Mouse (Mus musculus) limb, embryonic 14.5 days (tissue): ENCODE results near the gene Olfr791. TPM values are rescaled to one million over a fixed set of nuclear protein-coding genes. Genes with fewer than 3 reads are reported as not detected.

Experiments used
- ATAC-seq: fragments of 200-750 bp; cut with Nextera tagmentation; 2 replicates; pipeline ENCODE4 v1.8.0; 2017; ENCODE audit warnings: low read depth, moderate number of reproducible peaks, moderate TSS enrichment; ENCODE audit not compliant: low FRiP score
- DNase-seq: peaks from one replicate; pipeline ENCODE4 v3.0.0-alpha.2; 2015; ENCODE audit warnings: low spot score
- H3K27ac ChIP-seq: fragments of 300-500 bp; sonication (generic); replicated peaks from 2 replicates; pipeline ENCODE4 v1.5.1; 2014; ENCODE audit warnings: low read depth, mild to moderate bottlenecking, low read length, moderate library complexity, mixed read lengths
- H3K27me3 ChIP-seq: fragments of 300-500 bp; sonication (generic); 2 replicates; pipeline ENCODE4 v1.6.1; 2014; ENCODE audit warnings: low read length, mixed read lengths; ENCODE audit not compliant: control insufficient read depth, insufficient read depth
- H3K36me3 ChIP-seq: fragments of 300-500 bp; sonication (generic); 2 replicates; pipeline ENCODE4 v1.6.1; 2014; ENCODE audit warnings: mild to moderate bottlenecking, low read length, moderate library complexity, mixed read lengths; ENCODE audit not compliant: control insufficient read depth, insufficient read depth
- H3K4me1 ChIP-seq: fragments of 300-500 bp; sonication (generic); 2 replicates; pipeline ENCODE4 v1.6.1; 2014; ENCODE audit warnings: antibody characterized with exemption, low read length, mixed read lengths; ENCODE audit not compliant: control insufficient read depth, insufficient read depth
- H3K4me2 ChIP-seq: fragments of 300-500 bp; sonication (generic); replicated peaks from 2 replicates; pipeline ENCODE4 v1.6.1; 2014; ENCODE audit warnings: low read depth, mild to moderate bottlenecking, low read length, moderate library complexity; ENCODE audit not compliant: severe bottlenecking
- H3K4me3 ChIP-seq: fragments of 300-500 bp; sonication (generic); replicated peaks from 2 replicates; pipeline ENCODE4 v1.5.1; 2014; ENCODE audit warnings: low read length
- H3K9ac ChIP-seq: fragments of 300-500 bp; sonication (generic); 2 replicates; pipeline ENCODE4 v1.6.1; 2014; ENCODE audit warnings: mild to moderate bottlenecking, low read depth, low read length, moderate library complexity; ENCODE audit not compliant: severe bottlenecking
- H3K9me3 ChIP-seq: fragments of 300-500 bp; sonication (generic); 2 replicates; pipeline ENCODE4 v1.6.1; 2016; ENCODE audit warnings: low read length; ENCODE audit not compliant: control insufficient read depth
- POLR2A ChIP-seq: fragments of 200-500 bp; IDR thresholded peaks from 2 replicates; pipeline ENCODE4 v1.8.0; 2012; ENCODE audit warnings: inconsistent platforms, mild to moderate bottlenecking, moderate library complexity, borderline replicate concordance; ENCODE audit not compliant: insufficient read depth, insufficient read length; ENCODE audit errors: extremely low read depth
- WGBS: fragments of 180-500 bp; shearing (Covaris S2); extraction: QIAGEN DNeasy Blood & Tissue Kit; methylation state at CpG from one replicate; pipeline ENCODE4 v1.1.7; 2014; 5-methylcytosine and 5-hydroxymethylcytosine counted together
- polyA plus RNA-seq, 2 experiments: library from polyadenylated mRNA; depleted of rRNA in 1 of 2; stranded (reverse) in 1 of 2; unstranded in 1 of 2; fragments of >200 nt; fragmentation: Nextera tagmentation in 1 of 2; extraction: Ambion mirVana in 1 of 2; gene quantifications; 2 replicates each; pipeline versions ENCODE4 v1.2.1 to v1.2.3; 2012 to 2014

Gene Olfr791
- polyA plus RNA-seq, 2 experiments: not detected

DNA sequence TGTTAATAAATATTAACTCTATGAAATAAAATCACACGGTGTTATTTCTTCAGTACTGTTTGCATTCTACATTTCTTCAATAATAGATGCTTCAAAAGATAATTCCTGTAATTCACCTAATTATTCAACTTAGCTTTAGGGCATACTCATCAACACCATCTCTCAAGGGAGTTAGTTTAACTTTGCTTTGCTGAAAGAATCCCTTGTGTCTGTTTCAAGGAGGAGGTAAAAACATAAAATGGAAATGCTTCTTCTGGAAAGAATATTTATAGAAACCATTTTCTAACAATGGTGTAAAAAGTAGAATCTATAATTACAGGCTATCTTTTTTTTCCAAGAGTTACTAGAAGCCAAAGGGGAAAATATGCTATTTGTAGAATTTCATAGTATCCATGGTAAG is 17.3 kb downstream of the Olfr791 start, which contains the start of gene Olfr792:
Olfr792 (plus strand) TSS at position 301 of the 400 bp plus-strand sequence.
- Histone ChIP-seq H3K9me3 (no peaks in the 10 kb centered on the region), H3K27ac (no peak within 1 kb of the TSS), H3K27me3 (no peaks in the 10 kb centered on the region), H3K36me3 (no peaks in the 10 kb centered on the region), H3K4me3 (no peak within 1 kb of the TSS), H3K4me2 (no peak within 1 kb of the TSS), H3K4me1 (no peaks in the 10 kb centered on the region), H3K9ac (no peak within 1 kb of the TSS)
- TF ChIP-seq POLR2A: no peak
- no peak for ATAC-seq
- DNase-seq: no peak
- 89% methylated on average over 1 of the region's 1 CpGs for WGBS

DNA sequence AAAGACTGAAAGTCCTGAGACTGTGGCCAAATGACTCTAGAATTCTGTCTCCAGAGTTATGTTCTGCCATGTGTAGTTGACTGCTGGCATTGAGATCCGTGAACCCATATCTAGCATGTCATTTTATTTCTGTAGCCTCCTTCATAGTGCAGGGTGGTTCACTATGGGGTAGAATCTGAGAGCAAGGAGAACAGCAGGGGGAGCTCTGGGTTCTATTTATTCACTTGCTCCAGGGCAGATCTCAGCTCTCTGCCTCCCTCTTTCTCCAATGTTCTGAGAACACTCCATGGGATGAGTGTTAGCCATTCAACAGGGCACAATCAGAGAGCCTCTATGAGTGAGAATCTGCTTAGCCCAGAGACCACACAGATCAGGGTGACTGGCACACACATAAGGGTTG is 27.8 kb downstream of the Olfr791 start:
- ATAC-seq (no peak), DNase-seq (no peak)
- H3K36me3 ChIP-seq: no peaks in the 10 kb centered on the region

DNA sequence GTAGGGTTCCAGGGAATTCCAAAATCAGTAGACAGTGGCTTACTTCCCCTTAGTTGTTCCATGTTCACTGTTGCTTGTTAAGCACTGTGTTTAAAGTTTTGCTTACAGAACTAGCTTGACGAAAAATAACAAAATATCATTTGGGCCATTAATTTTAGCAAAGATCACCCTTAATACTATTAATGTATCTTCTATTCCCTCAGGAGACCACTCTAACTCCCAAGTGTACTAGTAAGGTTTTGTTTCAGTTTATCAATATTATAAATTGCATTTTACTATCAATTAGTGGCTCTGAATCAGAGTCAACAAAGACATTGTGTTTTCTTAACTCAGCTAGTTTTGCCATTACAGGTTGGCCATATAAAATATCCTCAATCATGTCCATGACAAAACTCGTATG is 45.8 kb downstream of the Olfr791 start, which contains the start of gene Olfr794:
Olfr794 (plus strand) TSS at position 301 of the 400 bp plus-strand sequence.
- ATAC-seq (no peak), DNase-seq (no peak)
- Histone ChIP-seq H3K4me2 (no peak within 1 kb of the TSS), H3K9me3 (no peaks in the 10 kb centered on the region), H3K4me3 (no peak within 1 kb of the TSS), H3K9ac (no peak within 1 kb of the TSS), H3K4me1 (no peaks in the 10 kb centered on the region), H3K36me3 (no peaks in the 10 kb centered on the region), H3K27ac (no peak within 1 kb of the TSS), H3K27me3 (no peaks in the 10 kb centered on the region)
- WGBS: 78% methylated on average over 2 of the region's 2 CpGs
- no peak for TF ChIP-seq POLR2A

More for the DNA sequence above, 27.8 kb downstream of the Olfr791 start:
- Histone ChIP-seq H3K4me3 (no peak overlapping the region), H3K9ac (no peak overlapping the region), H3K27ac (no peak overlapping the region), H3K4me2 (no peak overlapping the region), H3K4me1 (no peaks in the 10 kb centered on the region), H3K9me3 (0 out of 2 replicates have a peak, but pooled peaks cover 4% of the 10 kb centered on the region), H3K27me3 (no peaks in the 10 kb centered on the region)
- TF ChIP-seq POLR2A: no peak
- 41% methylated on average over 1 of the region's 1 CpGs for WGBS

DNA sequence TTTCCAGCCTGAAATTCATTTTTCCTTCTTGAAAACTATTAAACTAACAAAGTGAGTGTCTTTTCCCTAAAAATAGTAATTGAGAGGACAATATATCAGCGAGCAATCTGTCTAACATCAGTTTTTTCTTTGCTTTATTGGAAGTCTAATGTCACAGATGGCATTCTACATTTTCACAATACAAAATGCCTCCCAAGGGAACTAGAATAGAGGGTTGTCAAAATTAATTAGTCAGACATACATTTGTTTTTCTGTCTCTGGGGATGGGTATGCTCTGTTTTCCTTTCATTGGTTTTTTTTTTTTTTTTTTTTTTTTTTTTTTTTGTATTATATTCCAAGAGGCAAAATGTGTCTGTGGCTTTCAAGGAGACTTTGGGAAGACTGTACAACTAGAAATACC is 55.5 kb downstream of the Olfr791 start:
- H3K27ac ChIP-seq: no peak overlapping the region
- no peak overlapping the region for H3K4me3 ChIP-seq
- no peak overlapping the region for H3K9ac ChIP-seq
- ATAC-seq: no peak
- DNase-seq: no peak
- H3K9me3 ChIP-seq: no peaks in the 10 kb centered on the region
- TF ChIP-seq POLR2A: no peak
- no peaks in the 10 kb centered on the region for H3K36me3 ChIP-seq
- no peaks in the 10 kb centered on the region for H3K4me1 ChIP-seq
- H3K4me2 ChIP-seq: no peak overlapping the region
- H3K27me3 ChIP-seq: no peaks in the 10 kb centered on the region
- 73% methylated on average over 1 of the region's 1 CpGs for WGBS

Other genes starting within 250 kb of the Olfr791 start
- gene Olfr780, start 203.7 kb upstream of the Olfr791 start, polyA plus RNA-seq (2012; rRNA removed): not detected in 2 replicates
- gene Olfr780, start 203.7 kb upstream of the Olfr791 start, polyA plus RNA-seq (2014; fragmentation: Nextera tagmentation; extraction: Ambion mirVana): not detected in 2 replicates
- gene Olfr781, start 192.9 kb upstream of the Olfr791 start, polyA plus RNA-seq (2012; rRNA removed): not detected in 2 replicates
- gene Olfr781, start 192.9 kb upstream of the Olfr791 start, polyA plus RNA-seq (2014; fragmentation: Nextera tagmentation; extraction: Ambion mirVana): not detected in 2 replicates
- not detected in 2 replicates for gene Olfr782, start 172.9 kb upstream of the Olfr791 start, polyA plus RNA-seq (2012; rRNA removed)
- not detected in 2 replicates for gene Olfr782, start 172.9 kb upstream of the Olfr791 start, polyA plus RNA-seq (2014; fragmentation: Nextera tagmentation; extraction: Ambion mirVana)
- 0.04 TPM in 1 of 2 replicates, not detected in the other for gene Olfr784, start 137.7 kb upstream of the Olfr791 start, polyA plus RNA-seq (2012; rRNA removed)
- 0.12 and 0.15 TPM in 2 replicates for gene Olfr784, start 137.7 kb upstream of the Olfr791 start, polyA plus RNA-seq (2014; fragmentation: Nextera tagmentation; extraction: Ambion mirVana)
- not detected in 2 replicates for gene Olfr785, start 116.4 kb upstream of the Olfr791 start, polyA plus RNA-seq (2012; rRNA removed)
- not detected in 2 replicates for gene Olfr785, start 116.4 kb upstream of the Olfr791 start, polyA plus RNA-seq (2014; fragmentation: Nextera tagmentation; extraction: Ambion mirVana)
- not detected in 2 replicates for gene Olfr786, start 94.5 kb upstream of the Olfr791 start, polyA plus RNA-seq (2012; rRNA removed)
- gene Olfr786, start 94.5 kb upstream of the Olfr791 start, polyA plus RNA-seq (2014; fragmentation: Nextera tagmentation; extraction: Ambion mirVana): not detected in 2 replicates
- not detected in 2 replicates for gene Olfr787, start 59.9 kb upstream of the Olfr791 start, polyA plus RNA-seq (2012; rRNA removed)
- gene Olfr787, start 59.9 kb upstream of the Olfr791 start, polyA plus RNA-seq (2014; fragmentation: Nextera tagmentation; extraction: Ambion mirVana): not detected in 2 replicates
- gene Olfr788, start 50.8 kb upstream of the Olfr791 start, polyA plus RNA-seq (2012; rRNA removed): not detected in 2 replicates
- gene Olfr788, start 50.8 kb upstream of the Olfr791 start, polyA plus RNA-seq (2014; fragmentation: Nextera tagmentation; extraction: Ambion mirVana): not detected in 2 replicates
- not detected in 2 replicates for gene Olfr789, start 37.0 kb upstream of the Olfr791 start, polyA plus RNA-seq (2012; rRNA removed)
- gene Olfr789, start 37.0 kb upstream of the Olfr791 start, polyA plus RNA-seq (2014; fragmentation: Nextera tagmentation; extraction: Ambion mirVana): not detected in 2 replicates
- not detected in 2 replicates for gene Olfr790, start 23.3 kb upstream of the Olfr791 start, polyA plus RNA-seq (2012; rRNA removed)
- not detected in 2 replicates for gene Olfr790, start 23.3 kb upstream of the Olfr791 start, polyA plus RNA-seq (2014; fragmentation: Nextera tagmentation; extraction: Ambion mirVana)
- not detected in 2 replicates for gene Olfr792, start 17.4 kb downstream of the Olfr791 start, polyA plus RNA-seq (2012; rRNA removed)
- not detected in 2 replicates for gene Olfr792, start 17.4 kb downstream of the Olfr791 start, polyA plus RNA-seq (2014; fragmentation: Nextera tagmentation; extraction: Ambion mirVana)
- not detected in 2 replicates for gene Olfr794, start 45.9 kb downstream of the Olfr791 start, polyA plus RNA-seq (2012; rRNA removed)
- not detected in 2 replicates for gene Olfr794, start 45.9 kb downstream of the Olfr791 start, polyA plus RNA-seq (2014; fragmentation: Nextera tagmentation; extraction: Ambion mirVana)
- gene Olfr796, start 90.8 kb downstream of the Olfr791 start, polyA plus RNA-seq (2012; rRNA removed): not detected in 2 replicates
- gene Olfr796, start 90.8 kb downstream of the Olfr791 start, polyA plus RNA-seq (2014; fragmentation: Nextera tagmentation; extraction: Ambion mirVana): not detected in 2 replicates
- gene Olfr798, start 106.1 kb downstream of the Olfr791 start, polyA plus RNA-seq (2012; rRNA removed): not detected in 2 replicates
- gene Olfr798, start 106.1 kb downstream of the Olfr791 start, polyA plus RNA-seq (2014; fragmentation: Nextera tagmentation; extraction: Ambion mirVana): not detected in 2 replicates
- not detected in 2 replicates for gene Olfr799, start 115.7 kb downstream of the Olfr791 start, polyA plus RNA-seq (2012; rRNA removed)
- not detected in 2 replicates for gene Olfr799, start 115.7 kb downstream of the Olfr791 start, polyA plus RNA-seq (2014; fragmentation: Nextera tagmentation; extraction: Ambion mirVana)
- gene Olfr800, start 135.9 kb downstream of the Olfr791 start, polyA plus RNA-seq (2012; rRNA removed): not detected in 2 replicates
- not detected in 2 replicates for gene Olfr800, start 135.9 kb downstream of the Olfr791 start, polyA plus RNA-seq (2014; fragmentation: Nextera tagmentation; extraction: Ambion mirVana)
- gene Olfr801, start 152.1 kb downstream of the Olfr791 start, polyA plus RNA-seq (2012; rRNA removed): not detected in 2 replicates
- not detected in 2 replicates for gene Olfr801, start 152.1 kb downstream of the Olfr791 start, polyA plus RNA-seq (2014; fragmentation: Nextera tagmentation; extraction: Ambion mirVana)
- gene Olfr802, start 166.4 kb downstream of the Olfr791 start, polyA plus RNA-seq (2012; rRNA removed): not detected in 2 replicates
- not detected in 2 replicates for gene Olfr802, start 166.4 kb downstream of the Olfr791 start, polyA plus RNA-seq (2014; fragmentation: Nextera tagmentation; extraction: Ambion mirVana)
- not detected in 2 replicates for gene Olfr803, start 172.5 kb downstream of the Olfr791 start, polyA plus RNA-seq (2012; rRNA removed)
- not detected in 2 replicates for gene Olfr803, start 172.5 kb downstream of the Olfr791 start, polyA plus RNA-seq (2014; fragmentation: Nextera tagmentation; extraction: Ambion mirVana)
- not detected in 2 replicates for gene Olfr804, start 181.4 kb downstream of the Olfr791 start, polyA plus RNA-seq (2012; rRNA removed)
- gene Olfr804, start 181.4 kb downstream of the Olfr791 start, polyA plus RNA-seq (2014; fragmentation: Nextera tagmentation; extraction: Ambion mirVana): not detected in 2 replicates
- gene Olfr805, start 207.6 kb downstream of the Olfr791 start, polyA plus RNA-seq (2012; rRNA removed): not detected in 2 replicates
- not detected in 2 replicates for gene Olfr805, start 207.6 kb downstream of the Olfr791 start, polyA plus RNA-seq (2014; fragmentation: Nextera tagmentation; extraction: Ambion mirVana)
- gene Olfr806, start 220.1 kb downstream of the Olfr791 start, polyA plus RNA-seq (2012; rRNA removed): not detected in 2 replicates
- gene Olfr806, start 220.1 kb downstream of the Olfr791 start, polyA plus RNA-seq (2014; fragmentation: Nextera tagmentation; extraction: Ambion mirVana): not detected in 2 replicates
- gene Olfr807, start 236.0 kb downstream of the Olfr791 start, polyA plus RNA-seq (2012; rRNA removed): not detected in 2 replicates
- not detected in 2 replicates for gene Olfr807, start 236.0 kb downstream of the Olfr791 start, polyA plus RNA-seq (2014; fragmentation: Nextera tagmentation; extraction: Ambion mirVana)
- not detected in 2 replicates for gene Olfr808, start 243.7 kb downstream of the Olfr791 start, polyA plus RNA-seq (2012; rRNA removed)
- not detected in 2 replicates for gene Olfr808, start 243.7 kb downstream of the Olfr791 start, polyA plus RNA-seq (2014; fragmentation: Nextera tagmentation; extraction: Ambion mirVana)